Mouse (Mus musculus) lung, adult 2 months (tissue): ENCODE measurements around the gene Tmem189.

ENCODE experiments used
- CTCF ChIP-seq: fragments of 200-500 bp; IDR thresholded peaks from 2 replicates; pipeline ENCODE4 v1.5.1; 2011; ENCODE audit warnings: mild to moderate bottlenecking, low read length, control low read depth; ENCODE audit not compliant: insufficient read depth
- POLR2A ChIP-seq: fragments of 200-500 bp; IDR thresholded peaks from 2 replicates; pipeline ENCODE4 v1.6.1; 2011; ENCODE audit warnings: low read depth, mild to moderate bottlenecking, control low read depth, low read length, borderline replicate concordance; ENCODE audit errors: extremely low read depth

- TF ChIP-seq CTCF = no peak
- TF ChIP-seq POLR2A = no peak
Measured at GRCm38 (mm10) chr2:167722538-167722937, 32.9 kb upstream of the Tmem189 start.
